Mouse (Mus musculus) CH12F3 (cell line): ENCODE measurements around the gene Manba.
"Not testable (repeated sequence)": the region's sequence is repeated elsewhere in the genome, so short reads cannot be mapped to it uniquely, and the experiment has no call there.

ENCODE experiments used
- in situ Hi-C: fragments of 300-500 bp; cut with MboI; formaldehyde crosslinking; loops from 2 replicates; pipeline ENCODE4 v1.14.3; 2020; ENCODE audit warnings: low sequenced_read_pairs

Gene Manba

GRCm38 (mm10) chr3:135486351-135486750 lies 940 bp downstream of the Manba start:
- in situ Hi-C loops, result no loop called here

- in situ Hi-C loops, result no loop called here
Observed at GRCm38 (mm10) chr3:135487803-135488202, 2.4 kb downstream of the Manba start.

GRCm38 (mm10) chr3:135489865-135490520 lies 4.6 kb downstream of the Manba start:
- in situ Hi-C loops, result no loop called here

- in situ Hi-C loops, result no loop called here
Observed at GRCm38 (mm10) chr3:135491102-135491501, 5.7 kb downstream of the Manba start.

- in situ Hi-C loops, result not testable (repeated sequence)
Observed at GRCm38 (mm10) chr3:135493320-135493719, 7.9 kb downstream of the Manba start.

GRCm38 (mm10) chr3:135497956-135498355 lies 12.5 kb downstream of the Manba start:
- in situ Hi-C loops, result not testable (repeated sequence)

GRCm38 (mm10) chr3:135498891-135499290 lies 13.5 kb downstream of the Manba start:
- in situ Hi-C loops, result no loop called here

- in situ Hi-C loops, result loop anchor here (25.0 kb wide), 1 partner anchor 216 kb away; the partner anchor contains the start of gene Bdh2
Observed at GRCm38 (mm10) chr3:135503160-135503559, 17.7 kb downstream of the Manba start.

- in situ Hi-C loops, result loop anchor here (25.0 kb wide), 1 partner anchor 218 kb away; the partner anchor contains the start of gene Bdh2
Observed at GRCm38 (mm10) chr3:135505369-135505909, 20.0 kb downstream of the Manba start.

- in situ Hi-C loops, result loop anchor here (25.0 kb wide), 1 partner anchor 219 kb away; the partner anchor contains the start of gene Bdh2
Observed at GRCm38 (mm10) chr3:135505916-135506482, 20.6 kb downstream of the Manba start.

- in situ Hi-C loops, result loop anchor here (25.0 kb wide), 1 partner anchor 220 kb away; the partner anchor contains the start of gene Bdh2
Observed at GRCm38 (mm10) chr3:135507506-135507905, 22.1 kb downstream of the Manba start.

- in situ Hi-C loops, result loop anchor here (25.0 kb wide), 1 partner anchor 221 kb away; the partner anchor contains the start of gene Bdh2
Observed at GRCm38 (mm10) chr3:135508191-135508590, 22.8 kb downstream of the Manba start.

- in situ Hi-C loops, result loop anchor here (25.0 kb wide), 1 partner anchor 223 kb away; the partner anchor contains the start of gene Bdh2
Observed at GRCm38 (mm10) chr3:135510372-135510771, 25.0 kb downstream of the Manba start.

- in situ Hi-C loops, result loop anchor here (25.0 kb wide), 1 partner anchor 224 kb away; the partner anchor contains the start of gene Bdh2
Observed at GRCm38 (mm10) chr3:135511683-135512082, 26.3 kb downstream of the Manba start.

GRCm38 (mm10) chr3:135513270-135513669 lies 27.9 kb downstream of the Manba start:
- in situ Hi-C loops, result loop anchor here (25.0 kb wide), 1 partner anchor 226 kb away; the partner anchor contains the start of gene Bdh2

GRCm38 (mm10) chr3:135513800-135514425 lies 28.5 kb downstream of the Manba start:
- in situ Hi-C loops, result loop anchor here (25.0 kb wide), 1 partner anchor 227 kb away; the partner anchor contains the start of gene Bdh2

- in situ Hi-C loops, result loop anchor here (25.0 kb wide), 1 partner anchor 228 kb away; the partner anchor contains the start of gene Bdh2
Observed at GRCm38 (mm10) chr3:135515246-135515645, 29.8 kb downstream of the Manba start.

- in situ Hi-C loops, result loop anchor here (25.0 kb wide), 1 partner anchor 230 kb away; the partner anchor contains the start of gene Bdh2
Observed at GRCm38 (mm10) chr3:135516891-135517290, 31.5 kb downstream of the Manba start.

GRCm38 (mm10) chr3:135518882-135519281 lies 33.5 kb downstream of the Manba start:
- in situ Hi-C loops, result loop anchor here (25.0 kb wide), 1 partner anchor 232 kb away; the partner anchor contains the start of gene Bdh2

- in situ Hi-C loops, result loop anchor here (25.0 kb wide), 1 partner anchor 232 kb away; the partner anchor contains the start of gene Bdh2
Observed at GRCm38 (mm10) chr3:135519584-135519983, 34.2 kb downstream of the Manba start.

- in situ Hi-C loops, result loop anchor here (25.0 kb wide), 1 partner anchor 235 kb away; the partner anchor contains the start of gene Bdh2
Observed at GRCm38 (mm10) chr3:135521963-135522362, 36.6 kb downstream of the Manba start.
